Comparison of ENCODE assay signal across 8 mouse cellular contexts in the genomic region with DNA sequence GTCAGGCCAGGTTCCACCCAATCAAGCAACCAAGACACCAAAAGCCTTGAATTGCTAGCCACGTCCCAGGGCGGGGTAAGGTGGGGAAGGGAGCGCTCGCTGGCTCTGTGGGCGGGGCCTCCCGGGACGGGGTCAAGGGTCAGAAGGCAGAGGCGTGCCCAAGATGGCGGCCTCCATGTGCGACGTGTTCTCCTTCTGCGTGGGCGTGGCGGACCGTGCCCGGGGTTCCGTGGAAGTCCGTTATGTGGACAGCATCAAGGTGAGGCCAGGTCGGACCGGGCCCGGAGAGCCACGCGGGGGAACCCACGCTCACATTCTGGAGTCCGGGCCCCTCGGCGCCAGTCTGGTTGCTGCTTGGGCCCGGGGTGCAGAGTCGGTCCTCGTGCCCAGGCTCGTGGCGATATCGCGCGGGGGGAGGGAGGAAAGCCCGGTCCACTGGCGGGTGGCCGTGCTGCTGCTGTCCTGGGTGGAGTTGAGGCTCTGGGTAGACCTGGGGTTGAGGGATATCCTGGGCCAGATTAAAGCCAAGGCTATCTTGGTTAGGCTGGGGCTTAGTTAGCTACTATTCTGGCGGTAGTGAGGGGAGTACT. TPM values are rescaled to one million over a fixed set of nuclear protein-coding genes. Genes with fewer than 3 reads are reported as not detected.
DNase-seq lines count a peak whose midpoint lies in the region; ATAC-seq lines count a peak whose summit lies in the region.

A gene (plus strand): TSS at position 148 of the 590 bp plus-strand sequence.

- H3K27me3 ChIP-seq in hindbrain, embryonic 12.5 days = peaks cover 8% of the 10 kb centered on the region; the same call in 1 of the 2 replicates

- peak within 1 kb of the TSS; percentile 90 for H3K4me2 ChIP-seq in hindbrain, embryonic 12.5 days (replicated peaks)

- H3K27ac ChIP-seq in hindbrain, embryonic 12.5 days = no peak within 1 kb of the TSS

- peak; percentile 77 for ATAC-seq in hindbrain, embryonic 12.5 days (ENCODE audit: low FRiP score)

- DNase-seq in R1 (ENCODE audit: low read depth, low spot score) = peak; percentile 93
- peak; percentile 77 to 87 for DNase-seq in cerebellum, postnatal 14 days
- peak; percentile 70 to 71 for DNase-seq in frontal cortex, postnatal 14 days (ENCODE audit: low spot score in 2 of 2)
- DNase-seq in layer of hippocampus, postnatal 14 days (ENCODE audit: low spot score in 2 of 2) = peak; percentile 67 to 70
- DNase-seq in lung, postnatal 10 days = peak; percentile 93
- peak; percentile 85 for DNase-seq in ovary, postnatal 14 days (ENCODE audit: low spot score)
- DNase-seq in thymus, postnatal 25 days = peak; percentile 88

- peaks cover 9% of the 10 kb centered on the region; the same call in 1 of the 2 replicates for H3K4me1 ChIP-seq in hindbrain, embryonic 12.5 days

- H3K9me3 ChIP-seq in hindbrain, embryonic 12.5 days (replicated peaks) = no peaks in the 10 kb centered on the region

- WGBS in hindbrain, embryonic 12.5 days = under 1% methylated on average over 39 of the region's 39 CpGs

- H3K4me3 ChIP-seq in hindbrain, embryonic 12.5 days = peak within 1 kb of the TSS; percentile 90

- H3K36me3 ChIP-seq in hindbrain, embryonic 12.5 days = no peaks in the 10 kb centered on the region

- H3K9ac ChIP-seq in hindbrain, embryonic 12.5 days = peak within 1 kb of the TSS; percentile 77

RNA-seq across cellular contexts. Expression of the gene that starts here (rescaled TPM):
- polyA plus RNA-seq in hindbrain, embryonic 12.5 days (2016; fragmentation: Nextera tagmentation; extraction: Ambion mirVana) = 59.5 and 59.8 TPM in 2 replicates
- 10 to 100 TPM; 32.8 to 35.4 TPM for total RNA-seq in layer of hippocampus, postnatal 14 days (2021)
